Mouse (Mus musculus): ENCODE measurements at regions not wholly inside any gene's neighbourhood (a gene's known extent, or its start where the extent isn't known, plus 50 kb on each side); places are given as distances from the start of the nearest gene placed in this dataset.
A peak's percentile ranks its signal among the peaks of the same experiment; 100 is the strongest.

DNA sequence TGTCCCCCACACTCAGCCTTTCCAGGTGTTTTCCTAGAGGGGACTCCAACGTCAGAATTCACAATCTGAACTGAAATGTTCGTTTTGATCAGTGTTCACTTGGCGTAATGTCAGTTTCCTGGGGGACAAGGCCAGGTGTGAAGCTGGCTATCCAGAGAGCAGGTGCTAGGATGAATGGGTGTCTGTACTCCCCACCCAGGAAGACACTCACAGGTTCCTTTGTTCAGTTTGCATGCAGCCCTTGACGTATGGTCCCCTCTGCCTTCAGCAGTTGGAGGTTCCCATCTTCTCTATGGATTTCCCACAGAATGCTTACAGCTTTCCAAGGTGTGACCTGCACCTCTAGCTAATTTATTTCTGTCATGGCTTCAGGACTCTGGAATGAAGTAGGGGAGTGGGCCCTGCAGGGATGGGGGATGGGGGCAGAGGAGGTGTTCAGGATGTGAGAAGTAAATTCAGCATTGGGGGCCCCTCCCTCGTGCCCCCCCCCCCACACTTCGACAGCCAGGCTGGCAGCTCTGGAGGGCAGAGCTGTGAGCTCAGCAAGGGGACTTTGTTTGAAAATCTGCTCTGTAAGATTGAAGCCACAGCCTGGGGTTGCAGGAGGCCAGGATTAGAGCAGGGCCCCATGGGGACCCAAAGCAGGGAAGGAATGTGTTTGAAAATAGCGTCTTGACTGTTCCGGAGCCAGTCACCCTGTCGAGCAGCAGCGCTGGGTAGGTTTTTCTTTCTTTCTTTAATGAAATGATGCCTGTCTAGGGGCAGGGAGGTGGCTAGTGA lies 173.2 kb upstream of the Ubash3b start:
- TF ChIP-seq POLR2A (IDR thresholded peaks at IDR 0.05; ENCODE audit: insufficient read depth, low read depth, low read length) (no peak), CTCF (IDR thresholded peaks at IDR 0.05; ENCODE audit: insufficient read depth, low read depth, low read length) (no peak)
- WGBS = 56% methylated on average over 10 of the region's 10 CpGs
- Histone ChIP-seq H3K27ac (ENCODE audit: insufficient read depth, low read depth, low read length) (no peak overlapping the region), H3K4me3 (ENCODE audit: insufficient read depth, low read depth, low read length) (no peak overlapping the region), H3K4me1 (ENCODE audit: control insufficient read depth, insufficient read depth, low read length) (no peaks in the 10 kb centered on the region)

DNA sequence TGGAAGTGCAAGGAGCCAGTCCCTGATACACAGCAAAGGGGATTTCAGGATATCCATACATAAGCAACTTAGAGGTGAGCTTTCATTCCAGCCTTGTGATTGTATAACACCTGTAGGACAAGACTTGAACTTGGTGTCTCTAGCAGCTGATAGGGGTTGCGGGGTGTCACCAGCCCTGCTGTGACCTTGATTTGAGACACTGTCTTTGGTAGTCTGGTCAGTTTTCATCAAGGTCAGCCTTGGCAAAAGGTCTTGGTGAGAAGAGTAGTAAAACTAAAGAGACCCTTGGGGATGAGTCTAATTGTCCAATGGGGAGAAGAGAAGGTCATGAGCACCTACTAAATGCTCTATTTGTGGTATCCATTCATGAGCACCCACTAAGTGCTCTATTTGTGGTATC lies 172.0 kb upstream of the Ubash3b start:
- Histone ChIP-seq H3K27ac (ENCODE audit: insufficient read depth, low read depth, low read length) (no peak overlapping the region), H3K4me3 (ENCODE audit: insufficient read depth, low read depth, low read length) (no peak overlapping the region), H3K4me1 (ENCODE audit: control insufficient read depth, insufficient read depth, low read length) (no peaks in the 10 kb centered on the region)
- WGBS = 100% methylated on average over 1 of the region's 1 CpGs
- no peak for TF ChIP-seq CTCF (IDR thresholded peaks at IDR 0.05; ENCODE audit: insufficient read depth, low read depth, low read length)
- no peak for TF ChIP-seq POLR2A (IDR thresholded peaks at IDR 0.05; ENCODE audit: insufficient read depth, low read depth, low read length)

DNA sequence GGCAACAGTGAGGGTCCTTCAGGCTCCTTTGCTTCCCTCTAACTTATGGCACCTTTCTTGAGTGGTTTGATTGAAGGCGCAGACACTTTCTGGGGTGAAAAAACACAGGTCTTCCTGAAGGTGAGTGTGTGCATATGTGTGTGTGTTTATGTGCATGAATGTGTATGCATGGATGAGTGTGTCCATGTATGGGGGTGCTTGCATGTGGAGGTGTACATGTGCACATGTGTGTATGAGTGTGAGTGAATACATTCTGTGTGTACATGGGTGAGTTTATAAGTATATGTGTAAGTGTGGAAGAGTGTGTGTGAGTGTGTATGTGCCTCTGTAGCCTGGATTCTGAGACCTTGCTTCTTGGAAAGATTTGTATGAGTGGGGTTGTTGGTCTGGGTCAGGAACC lies 167.5 kb upstream of the Ubash3b start:
- WGBS = 93% methylated on average over 1 of the region's 1 CpGs
- TF ChIP-seq POLR2A (IDR thresholded peaks at IDR 0.05; ENCODE audit: insufficient read depth, low read depth, low read length) (no peak), CTCF (IDR thresholded peaks at IDR 0.05; ENCODE audit: insufficient read depth, low read depth, low read length) (no peak)
- H3K4me3 ChIP-seq (ENCODE audit: insufficient read depth, low read depth, low read length) = no peak overlapping the region
- 0 out of 2 replicates have a peak overlapping the region, but pooled peaks have one; percentile 20 for H3K27ac ChIP-seq (ENCODE audit: insufficient read depth, low read depth, low read length)
- H3K4me1 ChIP-seq (ENCODE audit: control insufficient read depth, insufficient read depth, low read length) = 0 out of 2 replicates have a peak, but pooled peaks cover 3% of the 10 kb centered on the region

DNA sequence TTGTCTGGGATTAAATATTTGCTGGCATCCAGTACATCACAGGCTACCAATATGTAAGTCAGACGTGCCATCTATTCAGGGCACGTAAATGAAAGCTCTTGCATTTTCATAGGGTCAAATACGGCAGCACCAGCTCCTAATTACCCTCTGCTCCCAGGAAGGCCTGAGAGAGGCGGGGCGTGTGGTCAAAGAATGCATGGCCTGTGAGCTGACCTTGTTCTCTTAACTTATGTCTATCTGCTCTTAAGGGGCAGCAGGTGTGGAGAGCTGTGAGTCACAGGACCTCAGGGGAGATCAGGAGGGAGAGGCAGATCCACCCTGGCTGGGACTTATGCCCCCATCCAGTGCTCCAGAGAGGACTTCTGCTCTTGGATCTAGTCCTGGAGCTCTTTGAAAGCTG lies 167.0 kb upstream of the Ubash3b start:
- Histone ChIP-seq H3K4me1 (ENCODE audit: control insufficient read depth, insufficient read depth, low read length) (0 out of 2 replicates have a peak, but pooled peaks cover 3% of the 10 kb centered on the region), H3K27ac (ENCODE audit: insufficient read depth, low read depth, low read length) (0 out of 2 replicates have a peak overlapping the region, but pooled peaks have one; percentile 20), H3K4me3 (ENCODE audit: insufficient read depth, low read depth, low read length) (0 out of 2 replicates have a peak overlapping the region, but pooled peaks have one; percentile 22)
- TF ChIP-seq POLR2A (IDR thresholded peaks at IDR 0.05; ENCODE audit: insufficient read depth, low read depth, low read length) = no peak
- no peak for TF ChIP-seq CTCF (IDR thresholded peaks at IDR 0.05; ENCODE audit: insufficient read depth, low read depth, low read length)
- WGBS = 60% methylated on average over 5 of the region's 5 CpGs

DNA sequence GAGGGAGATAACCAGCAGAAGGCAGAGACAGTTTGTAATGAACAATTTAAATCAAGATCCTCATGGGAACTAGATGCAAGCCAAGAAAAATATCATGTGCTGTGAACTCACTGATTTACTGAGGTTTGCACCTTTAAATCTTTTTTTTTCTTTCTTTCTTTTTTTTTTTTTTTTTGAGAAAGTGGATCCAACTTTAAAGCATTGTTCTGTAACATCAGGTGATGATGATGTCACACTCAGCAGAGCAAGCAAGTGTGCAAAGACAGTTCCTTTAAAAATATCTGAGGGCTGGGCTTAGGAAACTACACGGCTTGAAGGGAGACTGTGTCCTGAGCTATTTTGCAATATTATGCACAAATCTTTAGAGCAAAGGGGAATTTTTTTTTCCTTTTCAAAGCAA lies 166.6 kb upstream of the Ubash3b start:
- TF ChIP-seq POLR2A (IDR thresholded peaks at IDR 0.05; ENCODE audit: insufficient read depth, low read depth, low read length) = no peak

DNA sequence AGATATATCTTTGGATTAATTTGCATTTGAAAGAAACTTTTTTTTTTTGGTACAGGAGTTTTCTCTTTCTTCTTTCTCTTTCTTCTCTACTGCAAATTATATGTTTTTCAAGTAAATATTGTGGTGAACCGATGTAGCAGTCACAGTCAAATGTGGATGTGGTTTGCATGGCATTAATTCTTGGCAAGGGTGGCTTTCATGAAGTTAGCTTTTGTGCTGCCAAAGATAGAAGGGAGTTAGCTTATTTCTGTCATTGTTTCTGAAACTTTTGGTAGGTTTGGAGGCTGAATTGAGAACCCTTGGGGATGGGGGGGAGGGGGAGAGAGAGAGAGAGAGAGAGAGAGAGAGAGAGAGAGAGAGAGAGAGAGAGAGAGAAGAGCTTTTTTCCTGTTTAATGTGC lies 166.1 kb upstream of the Ubash3b start:
- whole genome bisulfite sequencing = 17% methylated on average over 1 of the region's 1 CpGs
- TF ChIP-seq CTCF (IDR thresholded peaks at IDR 0.05; ENCODE audit: insufficient read depth, low read depth, low read length) = no peak
- no peak for TF ChIP-seq POLR2A (IDR thresholded peaks at IDR 0.05; ENCODE audit: insufficient read depth, low read depth, low read length)
- Histone ChIP-seq H3K4me1 (ENCODE audit: control insufficient read depth, insufficient read depth, low read length) (0 out of 2 replicates have a peak, but pooled peaks cover 3% of the 10 kb centered on the region), H3K4me3 (ENCODE audit: insufficient read depth, low read depth, low read length) (no peak overlapping the region), H3K27ac (ENCODE audit: insufficient read depth, low read depth, low read length) (no peak overlapping the region)

More for the DNA sequence above, 166.6 kb upstream of the Ubash3b start:
- Histone ChIP-seq H3K27ac (ENCODE audit: insufficient read depth, low read depth, low read length) (no peak overlapping the region), H3K4me1 (ENCODE audit: control insufficient read depth, insufficient read depth, low read length) (0 out of 2 replicates have a peak, but pooled peaks cover 3% of the 10 kb centered on the region), H3K4me3 (ENCODE audit: insufficient read depth, low read depth, low read length) (no peak overlapping the region)
- WGBS = 50% methylated on average over 1 of the region's 1 CpGs

DNA sequence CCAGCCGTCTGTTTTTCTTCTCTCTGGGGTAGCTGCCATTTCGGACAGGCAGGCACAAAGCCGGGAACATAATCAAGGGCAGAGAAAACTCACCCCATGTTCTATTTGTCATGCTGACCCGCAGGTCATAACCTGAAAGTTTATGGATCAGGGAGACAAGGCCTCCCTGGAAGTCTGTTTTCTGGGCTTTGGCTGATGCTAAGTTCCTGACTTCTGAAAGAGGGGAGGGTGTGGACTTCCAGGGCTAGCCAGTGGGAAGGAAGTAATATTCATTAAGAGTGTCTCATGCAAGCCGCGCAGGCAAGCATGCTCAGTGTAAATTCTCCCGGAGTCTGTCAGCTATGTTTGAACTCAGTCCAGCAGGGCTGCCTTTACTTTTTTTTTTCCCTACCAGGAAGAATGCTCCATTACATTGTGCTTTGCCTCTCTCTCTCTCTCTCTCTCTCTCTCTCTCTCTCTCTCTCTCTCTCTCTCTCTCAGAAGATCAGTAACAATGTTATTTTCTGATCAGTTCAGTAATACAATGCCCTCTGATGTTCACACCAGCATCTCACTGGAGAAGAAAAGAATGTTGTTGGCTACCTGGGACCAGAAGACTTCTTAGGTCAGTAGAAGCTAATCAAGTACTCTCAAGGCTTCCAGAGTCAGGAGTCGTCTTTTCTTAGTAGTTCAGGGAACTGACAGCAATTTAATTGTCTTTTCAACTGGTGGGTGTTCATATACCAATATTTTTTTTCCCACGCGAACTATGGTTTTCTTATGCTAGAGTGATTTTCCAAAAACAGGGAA lies 165.5 kb upstream of the Ubash3b start:
- Histone ChIP-seq H3K27ac (ENCODE audit: insufficient read depth, low read depth, low read length) (0 out of 2 replicates have a peak overlapping the region, but pooled peaks have one; percentile 59), H3K4me3 (ENCODE audit: insufficient read depth, low read depth, low read length) (no peak overlapping the region), H3K4me1 (ENCODE audit: control insufficient read depth, insufficient read depth, low read length) (0 out of 2 replicates have a peak, but pooled peaks cover 3% of the 10 kb centered on the region)
- no peak for TF ChIP-seq POLR2A (IDR thresholded peaks at IDR 0.05; ENCODE audit: insufficient read depth, low read depth, low read length)
- 40% methylated on average over 10 of the region's 10 CpGs for WGBS

DNA sequence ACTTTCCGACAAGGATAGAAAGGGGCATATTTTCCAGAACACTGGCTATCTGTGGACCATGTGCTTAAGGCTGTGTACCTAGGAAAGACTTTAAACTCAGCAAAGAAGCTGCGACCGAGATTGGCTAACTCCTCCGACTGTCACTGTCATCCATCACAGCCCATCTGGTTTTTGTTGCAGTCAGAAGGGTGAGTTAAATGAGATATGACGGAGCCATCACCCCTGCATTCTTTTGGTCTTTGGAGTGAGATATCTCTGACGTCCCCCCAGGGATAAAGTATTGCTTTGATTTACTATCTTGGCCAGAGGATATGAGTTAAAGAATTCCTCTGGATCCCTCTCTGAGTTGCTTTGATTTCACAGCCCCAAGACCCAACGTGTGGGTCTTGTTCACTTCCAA lies 160.0 kb upstream of the Ubash3b start:
- WGBS = 93% methylated on average over 7 of the region's 7 CpGs
- no peak for TF ChIP-seq POLR2A (IDR thresholded peaks at IDR 0.05; ENCODE audit: insufficient read depth, low read depth, low read length)
- TF ChIP-seq CTCF (IDR thresholded peaks at IDR 0.05; ENCODE audit: insufficient read depth, low read depth, low read length) = no peak
- Histone ChIP-seq H3K27ac (ENCODE audit: insufficient read depth, low read depth, low read length) (no peak overlapping the region), H3K4me1 (ENCODE audit: control insufficient read depth, insufficient read depth, low read length) (0 out of 2 replicates have a peak, but pooled peaks cover under 1% of the 10 kb centered on the region), H3K4me3 (ENCODE audit: insufficient read depth, low read depth, low read length) (no peak overlapping the region)

DNA sequence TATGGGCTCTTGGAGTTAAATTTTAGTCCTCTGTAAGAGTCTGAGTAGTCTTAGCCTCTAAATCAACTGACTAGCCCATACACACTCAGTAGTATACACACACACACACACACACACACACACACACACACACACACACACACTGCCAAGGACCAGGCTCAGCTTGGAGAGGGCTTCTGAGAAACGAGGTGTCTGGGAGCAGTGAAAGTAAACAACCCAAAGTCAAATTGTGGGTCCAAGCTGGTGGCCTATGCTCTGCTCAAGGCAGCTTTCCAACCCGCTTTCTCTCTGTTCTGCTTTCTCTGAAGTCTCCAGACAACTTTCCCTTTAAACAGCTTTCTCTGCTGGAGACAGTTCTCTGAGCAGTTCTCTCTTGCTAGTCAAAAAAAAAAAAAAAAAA lies 157.6 kb upstream of the Ubash3b start:
- 74% methylated on average over 2 of the region's 2 CpGs for WGBS
- no peak overlapping the region for H3K27ac ChIP-seq (ENCODE audit: insufficient read depth, low read depth, low read length)
- H3K4me1 ChIP-seq (ENCODE audit: control insufficient read depth, insufficient read depth, low read length) = no peaks in the 10 kb centered on the region
- H3K4me3 ChIP-seq (ENCODE audit: insufficient read depth, low read depth, low read length) = no peak overlapping the region
- TF ChIP-seq POLR2A (IDR thresholded peaks at IDR 0.05; ENCODE audit: insufficient read depth, low read depth, low read length) (no peak), CTCF (IDR thresholded peaks at IDR 0.05; ENCODE audit: insufficient read depth, low read depth, low read length) (no peak)
